Mouse (Mus musculus) cerebellum, adult 2 months (tissue): ENCODE results near the gene Cstad.

Source experiments
- CTCF ChIP-seq: fragments of 200-500 bp; IDR thresholded peaks from 2 replicates; pipeline ENCODE4 v1.5.1; 2011; ENCODE audit warnings: low read depth, mild to moderate bottlenecking, control low read depth, low read length, moderate library complexity, borderline replicate concordance; ENCODE audit not compliant: insufficient read depth
- POLR2A ChIP-seq: fragments of 200-500 bp; IDR thresholded peaks from 2 replicates; pipeline ENCODE4 v1.6.1; 2011; ENCODE audit warnings: low read length, control low read depth, borderline replicate concordance; ENCODE audit not compliant: insufficient read depth

DNA sequence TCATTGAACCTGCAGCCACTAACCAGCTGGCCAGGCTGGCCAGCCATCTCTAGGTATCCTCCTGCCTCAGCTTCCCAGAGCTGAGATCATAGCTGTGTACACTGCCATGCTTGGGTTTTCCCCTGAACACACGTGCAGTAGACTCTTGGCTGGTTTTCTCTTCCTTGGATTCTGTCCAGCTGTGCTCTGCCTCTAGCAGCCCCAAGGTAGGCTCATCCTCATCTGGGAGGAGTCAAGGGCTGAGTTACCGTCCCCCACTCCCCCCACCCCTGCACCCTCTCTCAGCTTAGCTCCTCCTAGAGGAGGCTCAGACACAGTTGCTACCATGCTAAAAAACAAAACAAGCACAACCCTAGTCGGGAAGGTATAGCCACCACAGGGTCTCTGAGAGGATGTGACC lies 4.8 kb downstream of the Cstad start:
- no peak for TF ChIP-seq CTCF
- no peak for TF ChIP-seq POLR2A
